Comparison of ENCODE assay signal across 11 mouse cellular contexts in the genomic region with DNA sequence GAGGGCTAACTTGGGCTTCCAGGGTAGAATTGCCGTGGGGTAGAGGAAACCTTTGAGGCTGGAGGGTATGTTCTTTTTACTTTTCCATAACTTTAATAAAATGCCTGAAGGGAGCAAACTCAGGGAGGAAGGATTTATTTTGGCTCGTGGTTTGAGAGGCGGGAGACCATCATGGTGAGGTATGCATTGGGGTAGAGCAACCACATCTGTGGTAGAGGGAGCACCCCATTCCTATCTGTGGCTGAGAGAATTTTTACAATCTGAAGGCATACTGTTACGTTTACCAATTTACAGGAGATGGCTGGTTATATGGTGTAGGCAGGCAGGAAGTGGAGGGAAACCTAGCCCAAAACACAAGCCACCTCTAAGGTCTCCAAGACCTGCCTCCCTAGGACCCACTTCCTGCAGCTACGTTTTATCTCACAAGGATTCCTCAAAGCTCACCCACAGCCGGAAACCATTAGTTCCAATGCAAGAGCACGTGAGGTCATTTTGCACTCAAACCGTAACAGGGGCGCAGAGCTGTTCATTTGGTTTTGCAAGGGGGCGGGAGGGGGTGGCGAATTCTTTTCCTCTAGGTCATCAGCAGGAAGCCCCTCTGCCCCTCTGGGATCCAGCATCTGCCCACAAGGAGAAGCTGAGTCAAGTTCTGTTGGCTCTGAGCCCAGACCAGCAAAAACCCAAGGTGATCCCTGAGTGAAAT.
DNase-seq lines count a peak whose midpoint lies in the region; ATAC-seq lines count a peak whose summit lies in the region.
"Had no signal": no experiment of that assay in that cellular context is flagged by ENCODE, and none has a peak within 500 bp of the region (broad histone marks: within the 10 kb centered on the region; RNA-seq: fewer than 3 reads in every experiment).

No protein-coding gene starts in this region.

- H3K9me3 ChIP-seq in kidney, embryonic 15.5 days (replicated peaks) = no peaks in the 10 kb centered on the region
- H3K9me3 ChIP-seq in limb, embryonic 13.5 days = no peaks in the 10 kb centered on the region
- no peaks in the 10 kb centered on the region for H3K9me3 ChIP-seq in hindbrain, embryonic 16.5 days (ENCODE audit: control insufficient read depth, low read length)
- H3K9me3 ChIP-seq in forebrain, embryonic 15.5 days = no peaks in the 10 kb centered on the region
- H3K9me3 ChIP-seq: midbrain, embryonic 15.5 days had no signal

- no peak overlapping the region for H3K4me2 ChIP-seq in kidney, embryonic 15.5 days
- peak overlapping the region; percentile 21; the same call in 1 of the 2 replicates for H3K4me2 ChIP-seq in limb, embryonic 13.5 days (replicated peaks)
- no peak overlapping the region for H3K4me2 ChIP-seq in hindbrain, embryonic 16.5 days (ENCODE audit: low read length)
- H3K4me2 ChIP-seq in forebrain, embryonic 15.5 days (replicated peaks) = no peak overlapping the region
- H3K4me2 ChIP-seq: midbrain, embryonic 15.5 days had no signal

- intact Hi-C loops in left cerebral cortex, postnatal 10 days (cut with DNase I) = no loop called here

- H3K4me1 ChIP-seq in kidney, embryonic 15.5 days = peaks cover 36% of the 10 kb centered on the region
- H3K4me1 ChIP-seq in limb, embryonic 13.5 days = peaks cover 45% of the 10 kb centered on the region
- H3K4me1 ChIP-seq in hindbrain, embryonic 16.5 days (ENCODE audit: control insufficient read depth, insufficient read depth, low read depth, low read length) = no peaks in the 10 kb centered on the region; the same call in 1 of the 2 replicates
- H3K4me1 ChIP-seq in forebrain, embryonic 15.5 days = no peaks in the 10 kb centered on the region

- DNase-seq in kidney, adult 11 months = no peak
- peak; percentile 34 for DNase-seq in c-Kit-positive CD71-negative TER-119-negative erythroid progenitor cells, embryonic 14.5 days (ENCODE audit: low read depth)
- peak; percentile 49 for DNase-seq in thymus, postnatal 25 days
- DNase-seq in left cerebral cortex, postnatal 10 days (ENCODE audit: extremely low spot score in 1 of 2, low spot score in 2 of 2) = no peak
- DNase-seq: kidney, postnatal 14 days had no signal

- H3K36me3 ChIP-seq in kidney, embryonic 15.5 days = no peaks in the 10 kb centered on the region
- H3K36me3 ChIP-seq in limb, embryonic 13.5 days = no peaks in the 10 kb centered on the region
- no peaks in the 10 kb centered on the region for H3K36me3 ChIP-seq in hindbrain, embryonic 16.5 days (ENCODE audit: control insufficient read depth, insufficient read depth, low read length)
- H3K36me3 ChIP-seq in forebrain, embryonic 15.5 days = no peaks in the 10 kb centered on the region
- H3K36me3 ChIP-seq: midbrain, embryonic 15.5 days had no signal

- no peaks in the 10 kb centered on the region for H3K27me3 ChIP-seq in kidney, embryonic 15.5 days
- no peaks in the 10 kb centered on the region for H3K27me3 ChIP-seq in limb, embryonic 13.5 days
- H3K27me3 ChIP-seq in hindbrain, embryonic 16.5 days (replicated peaks; ENCODE audit: control insufficient read depth, insufficient read depth, low read length) = no peaks in the 10 kb centered on the region; the same call in 1 of the 2 replicates
- H3K27me3 ChIP-seq in forebrain, embryonic 15.5 days = no peaks in the 10 kb centered on the region
- H3K27me3 ChIP-seq: midbrain, embryonic 15.5 days had no signal

- WGBS in kidney, embryonic 15.5 days = 30% methylated on average over 11 of the region's 11 CpGs
- 23% methylated on average over 11 of the region's 11 CpGs for WGBS in limb, embryonic 13.5 days
- WGBS in hindbrain, embryonic 16.5 days = 66% methylated on average over 11 of the region's 11 CpGs
- WGBS in forebrain, embryonic 15.5 days = 79% methylated on average over 11 of the region's 11 CpGs

- no peak for ATAC-seq in kidney, embryonic 15.5 days (replicated peaks; ENCODE audit: low FRiP score)
- ATAC-seq in limb, embryonic 13.5 days (ENCODE audit: low FRiP score, low read depth) = peak; percentile 66
- no peak for ATAC-seq in hindbrain, embryonic 16.5 days
- no peak for ATAC-seq in forebrain, embryonic 15.5 days (replicated peaks)
- ATAC-seq: midbrain, embryonic 15.5 days had no signal

- H3K4me3 ChIP-seq in kidney, embryonic 15.5 days (replicated peaks) = no peak overlapping the region
- H3K4me3 ChIP-seq in limb, embryonic 13.5 days = no peak overlapping the region
- no peak overlapping the region for H3K4me3 ChIP-seq in hindbrain, embryonic 16.5 days (ENCODE audit: low read length)
- no peak overlapping the region for H3K4me3 ChIP-seq in forebrain, embryonic 15.5 days
- H3K4me3 ChIP-seq: midbrain, embryonic 15.5 days had no signal

- H3K27ac ChIP-seq in kidney, embryonic 15.5 days = 0 out of 2 replicates have a peak overlapping the region, but pooled peaks have one; percentile 46
- H3K27ac ChIP-seq in limb, embryonic 13.5 days = peak overlapping the region; percentile 70
- no peak overlapping the region for H3K27ac ChIP-seq in hindbrain, embryonic 16.5 days (ENCODE audit: low read depth, low read length)
- no peak overlapping the region for H3K27ac ChIP-seq in forebrain, embryonic 15.5 days (replicated peaks)
- H3K27ac ChIP-seq: midbrain, embryonic 15.5 days; stomach, postnatal 0 days had no signal

- no peak overlapping the region for H3K9ac ChIP-seq in kidney, embryonic 15.5 days
- H3K9ac ChIP-seq in limb, embryonic 13.5 days = no peak overlapping the region
- H3K9ac ChIP-seq in hindbrain, embryonic 16.5 days (ENCODE audit: low read depth, low read length) = no peak overlapping the region
- H3K9ac ChIP-seq in forebrain, embryonic 15.5 days (replicated peaks) = no peak overlapping the region
- H3K9ac ChIP-seq: midbrain, embryonic 15.5 days had no signal

Comparison
In these comparisons a context has a peak if more than half of its experiments do, and no peak if none do; other contexts are left out.
1. H3K27ac ChIP-seq: peak in kidney, embryonic 15.5 days (single experiment) and limb, embryonic 13.5 days (single experiment); none in hindbrain, embryonic 16.5 days (single experiment) and forebrain, embryonic 15.5 days (single experiment).
2. DNase-seq: peak in c-Kit-positive CD71-negative TER-119-negative erythroid progenitor cells, embryonic 14.5 days (single experiment) and thymus, postnatal 25 days (single experiment); none in kidney, adult 11 months (single experiment) and left cerebral cortex, postnatal 10 days (0 of 2).